Mouse (Mus musculus): Measurements from ENCODE around the gene Nuak2.
A peak's percentile ranks its signal among the peaks of the same experiment; 100 is the strongest.

The Nuak2 gene

GRCm38 (mm10) chr1:132298801-132299464 is 17.0 kb upstream of the Nuak2 start:
- no peak for DNase-seq (ENCODE audit: low read depth)

DNA sequence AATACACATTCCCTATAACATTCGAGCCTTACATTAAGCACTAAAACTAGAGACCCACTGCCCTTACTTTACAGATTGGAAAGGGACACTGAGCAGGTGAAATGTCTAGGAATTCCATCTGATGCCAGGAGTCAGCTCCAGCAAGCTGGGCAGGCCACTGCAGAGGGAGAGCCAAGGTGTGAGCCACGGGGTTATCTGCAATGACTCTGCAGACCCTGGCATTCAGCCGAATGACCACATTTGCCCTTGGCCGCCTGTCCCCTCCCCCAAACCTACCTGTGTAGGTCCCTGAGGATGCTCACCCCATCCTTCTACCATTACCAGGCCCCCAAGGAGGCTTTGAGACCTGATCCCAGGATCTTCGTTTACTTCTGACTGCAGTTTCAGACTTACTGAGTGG is 16.2 kb upstream of the Nuak2 start:
- DNase-seq (ENCODE audit: low read depth), result no peak

DNA sequence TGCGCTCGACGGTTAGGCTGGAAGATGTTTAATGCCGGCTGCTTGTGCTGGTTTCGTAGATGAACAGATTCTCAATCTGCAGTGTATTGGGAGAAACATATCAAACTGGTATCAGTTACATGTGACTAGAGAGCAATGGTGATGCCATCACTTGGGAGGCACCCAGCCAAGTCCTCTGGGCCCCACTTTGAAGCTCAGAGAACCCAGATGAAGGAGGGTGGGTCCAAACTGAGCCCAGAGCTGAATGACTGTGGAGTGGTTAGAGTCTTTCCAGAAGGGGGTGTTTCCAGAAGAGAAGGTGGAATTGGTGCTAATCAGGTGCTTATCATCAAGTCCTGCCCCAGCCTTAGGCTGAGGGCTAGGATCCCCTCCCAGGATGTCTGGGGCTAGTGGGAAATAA is 14.7 kb upstream of the Nuak2 start:
- no peak for DNase-seq (ENCODE audit: low read depth)

GRCm38 (mm10) chr1:132302341-132302866 is 13.5 kb upstream of the Nuak2 start:
- DNase-seq (ENCODE audit: low read depth), result no peak

- DNase-seq (ENCODE audit: low read depth), result no peak
Observed at GRCm38 (mm10) chr1:132304618-132305214, 11.2 kb upstream of the Nuak2 start.

DNA sequence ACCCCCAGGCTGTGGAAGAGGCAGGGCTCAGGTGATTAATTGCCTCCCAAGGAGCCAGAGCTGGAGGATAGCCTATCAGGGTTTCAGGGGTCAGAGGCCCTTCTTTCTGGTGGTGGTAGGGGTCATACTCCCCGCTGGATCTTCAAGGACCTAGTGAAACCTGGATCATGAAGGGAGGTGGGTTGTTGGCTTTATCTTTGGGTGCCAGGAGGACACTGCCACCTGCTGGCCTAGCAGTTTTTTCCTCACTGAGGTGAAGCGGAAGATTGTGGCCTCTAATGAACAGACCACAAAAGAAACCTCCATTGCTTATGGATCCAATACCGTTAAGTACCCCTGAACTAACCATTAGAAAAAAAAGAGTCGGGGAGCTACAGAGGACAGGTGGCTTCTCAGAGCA is 9.8 kb upstream of the Nuak2 start:
- no peak for DNase-seq (ENCODE audit: low read depth)

DNA sequence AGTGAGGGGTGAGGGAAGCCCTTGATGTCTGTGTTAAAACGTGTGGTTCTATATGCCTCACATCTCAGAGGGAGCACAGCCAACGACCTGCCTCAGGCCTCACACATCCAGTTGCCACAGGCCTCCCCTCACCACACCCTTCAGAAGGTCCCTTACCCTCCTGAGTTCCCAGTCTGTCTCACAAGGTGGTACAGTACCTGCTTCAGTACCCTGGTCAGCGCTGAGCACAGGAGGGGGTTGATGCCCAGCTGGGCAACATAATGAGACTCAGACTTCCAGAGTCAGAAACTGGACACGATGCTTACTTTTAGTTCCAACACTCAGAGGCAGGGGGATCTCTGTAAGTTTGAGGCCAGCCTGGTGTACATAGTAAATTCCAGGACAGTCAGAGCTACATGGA is 9.1 kb upstream of the Nuak2 start:
- no peak for DNase-seq (ENCODE audit: low read depth)

- DNase-seq (ENCODE audit: low read depth), result no peak
Observed at GRCm38 (mm10) chr1:132307962-132308361, 8.0 kb upstream of the Nuak2 start.

DNA sequence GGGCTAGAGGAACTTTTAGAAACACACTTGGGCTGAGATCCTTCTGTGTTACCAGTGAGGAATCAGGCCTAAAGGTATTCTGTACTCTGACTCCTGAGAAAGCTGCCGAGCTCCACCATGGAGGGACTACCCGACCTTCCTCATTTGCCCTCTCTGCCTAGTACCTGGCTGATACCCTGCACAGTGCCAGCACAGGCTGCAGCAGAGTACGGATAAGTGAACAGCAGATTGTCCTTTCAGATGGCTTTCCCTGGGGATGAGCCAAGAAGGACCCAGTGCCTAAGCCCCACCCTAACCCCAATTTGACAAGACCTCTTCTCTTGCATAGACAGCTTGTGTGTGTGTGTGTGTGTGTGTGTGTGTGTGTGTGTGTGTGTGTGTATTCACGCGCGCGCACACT is 7.3 kb upstream of the Nuak2 start:
- DNase-seq (ENCODE audit: low read depth), result no peak

- DNase-seq (ENCODE audit: low read depth), result no peak
Observed at GRCm38 (mm10) chr1:132310754-132311153, 5.2 kb upstream of the Nuak2 start.

DNA sequence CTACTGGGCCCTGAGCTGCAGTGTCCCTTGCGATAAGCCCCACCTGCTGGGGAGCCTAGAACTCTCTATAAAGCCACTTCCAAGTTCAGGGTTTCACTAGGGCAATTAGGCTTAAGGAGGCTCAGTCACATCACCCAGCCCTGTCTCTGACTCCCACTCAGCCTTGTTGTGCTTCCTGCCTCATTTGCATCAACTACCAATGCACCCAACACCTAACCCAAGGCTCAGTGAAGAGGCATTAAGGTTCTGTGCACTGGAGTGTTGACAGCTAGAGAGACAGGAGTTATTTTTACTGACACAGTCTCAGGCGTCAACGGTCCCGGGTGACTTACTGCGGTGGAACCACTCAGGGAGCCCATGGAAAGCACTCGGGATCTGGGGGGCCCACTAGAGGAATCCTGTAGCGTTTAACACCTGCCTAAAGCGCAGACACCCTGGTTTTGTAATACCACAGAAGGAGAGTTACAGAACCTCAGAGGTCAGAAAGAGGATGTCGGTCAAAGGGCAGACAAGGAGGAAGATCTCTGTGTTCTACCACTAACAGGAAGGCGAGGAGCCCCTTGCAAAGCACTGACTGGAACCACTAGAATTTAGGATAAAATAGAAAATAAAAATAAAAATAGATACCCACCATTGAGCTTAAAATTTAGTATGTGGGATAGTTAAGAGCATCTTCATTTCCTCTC is 4.6 kb upstream of the Nuak2 start:
- no peak for DNase-seq (ENCODE audit: low read depth)

- DNase-seq (ENCODE audit: low read depth), result no peak
Observed at GRCm38 (mm10) chr1:132312043-132312442, 3.9 kb upstream of the Nuak2 start.

DNA sequence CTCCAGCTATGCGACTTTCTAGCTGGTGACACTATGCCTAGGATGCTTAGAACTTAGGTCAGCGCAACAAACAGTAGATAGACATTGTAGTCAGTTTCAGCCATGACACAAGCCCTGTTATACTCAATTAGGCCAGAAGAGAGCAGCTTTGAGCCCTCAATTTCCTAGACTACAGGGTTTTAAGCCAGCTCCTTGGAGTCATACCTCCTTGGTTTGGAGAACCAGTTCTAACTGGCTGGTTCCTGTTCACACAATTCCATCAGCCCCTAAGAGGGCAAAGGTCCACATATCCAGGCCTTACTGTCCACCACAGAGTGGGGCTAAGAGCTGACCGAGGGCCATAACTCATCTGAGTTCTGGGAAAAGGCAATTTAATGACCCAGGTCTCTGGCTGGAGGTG is 3.2 kb upstream of the Nuak2 start:
- DNase-seq (ENCODE audit: low read depth), result peak; percentile 55

DNA sequence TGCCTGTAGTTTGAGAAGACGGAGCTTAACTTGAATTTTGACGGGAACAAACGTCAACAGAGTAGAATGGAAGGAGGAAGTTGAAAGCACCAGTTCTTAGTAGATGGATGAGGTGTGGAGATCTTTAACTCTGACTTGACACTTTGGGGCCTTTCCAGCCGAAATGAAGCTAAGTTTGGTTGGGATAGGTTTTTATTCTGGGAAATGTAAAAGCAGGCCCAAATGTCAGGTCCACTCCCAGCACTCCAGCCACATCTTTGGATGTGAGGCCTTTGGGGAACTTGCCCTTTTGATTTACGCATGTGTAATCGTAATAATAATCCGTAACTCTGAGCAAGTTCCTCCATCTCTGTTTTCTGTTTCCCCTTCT is 684 bp downstream of the Nuak2 start:
- no peak for DNase-seq (ENCODE audit: low read depth)

DNA sequence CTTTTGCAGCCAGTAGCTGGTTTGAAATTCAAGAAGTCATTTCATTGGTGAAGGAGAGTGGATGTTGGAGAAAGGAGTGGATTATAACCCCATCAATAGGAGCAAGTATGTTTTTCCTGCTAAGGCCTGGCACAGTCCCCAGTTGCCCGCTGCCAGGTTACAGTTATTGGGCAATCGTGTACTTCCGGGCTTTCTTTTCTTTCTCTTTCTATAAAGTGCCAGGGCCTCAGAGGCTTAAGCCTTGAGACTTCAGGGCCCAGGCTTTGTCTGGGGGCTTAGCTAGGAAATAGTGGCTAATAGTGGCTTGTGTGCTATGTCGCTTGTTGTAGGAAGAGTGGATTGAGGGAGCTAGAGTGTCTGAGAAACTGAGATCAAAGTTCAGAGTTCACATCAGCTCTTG is 1.5 kb downstream of the Nuak2 start:
- DNase-seq (ENCODE audit: low read depth), result no peak

DNA sequence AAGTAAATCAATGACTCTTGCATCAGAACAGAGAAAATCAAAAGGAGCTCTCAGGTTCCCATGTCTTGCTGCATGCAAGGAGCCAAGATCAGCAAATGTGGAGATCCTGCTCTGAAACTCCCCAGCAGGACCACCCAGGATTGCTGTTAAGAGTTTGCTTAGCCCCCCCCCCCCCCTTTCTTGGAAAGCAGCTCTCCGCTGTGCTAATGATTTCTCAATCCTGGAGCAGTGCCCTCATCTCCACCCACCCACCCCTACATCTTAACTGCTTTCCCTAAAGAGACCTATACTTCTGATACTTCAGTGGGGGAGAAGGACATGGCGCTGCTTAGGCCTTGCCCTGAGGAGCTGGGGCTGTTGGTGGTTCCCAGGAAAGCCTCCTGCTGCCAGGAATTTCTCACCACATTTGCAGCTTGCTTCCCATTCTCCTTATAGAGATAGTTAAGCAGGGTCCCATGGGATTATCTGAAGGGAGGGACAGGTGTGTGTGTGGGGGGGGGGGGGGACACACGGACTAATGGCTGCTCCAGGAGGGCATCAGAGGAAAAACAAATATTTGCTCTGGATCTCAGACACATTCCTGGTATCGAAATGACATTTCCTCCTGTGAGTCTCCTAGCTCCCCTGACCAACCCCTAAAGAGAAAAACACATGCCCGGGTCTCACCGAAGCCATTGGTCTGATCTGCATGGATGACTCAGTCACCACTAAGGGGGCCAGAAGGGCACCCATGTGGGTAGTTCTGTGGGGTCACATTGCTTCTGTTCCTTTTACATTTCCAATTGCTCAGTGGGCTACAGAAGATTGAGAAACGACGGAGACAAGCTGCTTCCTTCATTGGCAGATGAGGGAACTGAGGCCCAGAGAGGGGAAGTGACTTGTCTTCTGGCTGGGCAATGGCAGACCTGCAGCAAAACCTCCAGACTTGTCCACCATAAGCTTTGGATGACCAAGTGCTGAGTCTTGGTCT is 2.3 kb downstream of the Nuak2 start:
- no peak for DNase-seq (ENCODE audit: low read depth)

DNA sequence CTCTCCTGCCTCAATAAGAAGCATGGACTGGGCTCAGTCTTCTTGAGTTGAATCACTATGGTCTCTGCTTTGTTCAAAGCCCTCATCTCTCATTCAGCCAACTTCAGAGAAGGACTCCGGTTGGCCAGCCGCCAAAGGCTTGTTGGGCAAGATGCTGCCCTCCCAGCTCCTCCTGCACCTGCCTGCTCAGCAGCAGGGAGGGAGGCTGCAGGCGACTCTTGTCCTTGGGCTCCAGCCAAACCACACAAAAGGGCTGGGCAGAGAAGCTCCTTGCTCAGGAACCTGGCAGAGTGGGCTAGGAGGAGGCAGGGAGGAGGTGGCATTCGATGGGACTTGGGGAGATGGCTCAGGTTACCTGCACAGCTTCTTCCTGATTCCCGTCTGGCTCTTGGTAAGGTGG is 3.3 kb downstream of the Nuak2 start:
- DNase-seq (ENCODE audit: low read depth), result no peak

- no peak for DNase-seq (ENCODE audit: low read depth)
Observed at GRCm38 (mm10) chr1:132321821-132322580, 6.1 kb downstream of the Nuak2 start.

GRCm38 (mm10) chr1:132322711-132323542 is 7.0 kb downstream of the Nuak2 start:
- DNase-seq (ENCODE audit: low read depth), result no peak

GRCm38 (mm10) chr1:132326777-132327176 is 10.9 kb downstream of the Nuak2 start:
- DNase-seq (ENCODE audit: low read depth), result no peak

DNA sequence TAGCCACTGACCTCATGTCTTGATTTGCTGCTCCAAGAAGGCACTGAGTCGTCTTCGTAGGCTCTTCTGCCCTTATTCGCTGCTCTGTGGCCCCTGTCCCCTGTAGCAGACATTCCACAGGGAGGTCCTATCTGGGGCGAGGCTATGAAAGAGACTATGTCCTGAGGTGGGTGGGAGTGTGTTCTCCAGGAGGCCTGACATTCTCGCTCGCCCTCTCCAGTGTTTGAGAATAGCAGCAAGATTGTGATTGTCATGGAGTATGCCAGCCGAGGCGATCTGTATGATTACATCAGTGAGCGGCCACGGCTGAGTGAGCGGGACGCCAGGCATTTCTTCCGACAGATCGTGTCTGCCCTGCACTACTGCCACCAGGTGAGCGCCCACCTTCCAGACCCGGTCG is 11.6 kb downstream of the Nuak2 start:
- DNase-seq (ENCODE audit: low read depth), result no peak

Measured in c-Kit-positive CD71-negative TER-119-negative erythroid progenitor cells, embryonic 14.5 days (primary cell).